Mouse (Mus musculus) heart, embryonic 12.5 days (tissue): Measurements from ENCODE around the gene Tgfbr3. TPM values are rescaled to one million over a fixed set of nuclear protein-coding genes. Genes with fewer than 3 reads are reported as not detected.
A peak's percentile ranks its signal among the peaks of the same experiment; 100 is the strongest.

Source experiments
- ATAC-seq: fragments of 200-750 bp; cut with Nextera tagmentation; 2 replicates; pipeline ENCODE4 v1.8.0; 2017; ENCODE audit warnings: moderate TSS enrichment, moderate library complexity; ENCODE audit not compliant: insufficient number of reproducible peaks, low FRiP score
- H3K27ac ChIP-seq: fragments of 300-500 bp; sonication (generic); 2 replicates; pipeline ENCODE4 v1.5.1; 2016; ENCODE audit warnings: mild to moderate bottlenecking, moderate library complexity; ENCODE audit not compliant: poor library complexity, severe bottlenecking
- H3K27me3 ChIP-seq: fragments of 300-500 bp; sonication (generic); replicated peaks from 2 replicates; pipeline ENCODE4 v1.6.1; 2016; ENCODE audit warnings: mild to moderate bottlenecking, moderate library complexity
- H3K36me3 ChIP-seq: fragments of 300-500 bp; sonication (generic); 2 replicates; pipeline ENCODE4 v1.6.1; 2016; ENCODE audit warnings: mild to moderate bottlenecking, moderate library complexity
- H3K4me1 ChIP-seq: fragments of 300-500 bp; sonication (generic); replicated peaks from 2 replicates; pipeline ENCODE4 v1.6.1; 2016; ENCODE audit warnings: mild to moderate bottlenecking
- H3K4me2 ChIP-seq: fragments of 300-500 bp; sonication (generic); 2 replicates; pipeline ENCODE4 v1.6.1; 2016; ENCODE audit warnings: mild to moderate bottlenecking, moderate library complexity
- H3K4me3 ChIP-seq: fragments of 300-500 bp; sonication (generic); 2 replicates; pipeline ENCODE4 v1.5.1; 2016; ENCODE audit warnings: mild to moderate bottlenecking
- H3K9ac ChIP-seq: fragments of 300-500 bp; sonication (generic); 2 replicates; pipeline ENCODE4 v1.6.1; 2016; ENCODE audit warnings: mild to moderate bottlenecking, moderate library complexity
- H3K9me3 ChIP-seq: fragments of 300-500 bp; sonication (generic); replicated peaks from 2 replicates; pipeline ENCODE4 v1.6.1; 2016; ENCODE audit warnings: mild to moderate bottlenecking, moderate library complexity
- WGBS: fragments of 180-500 bp; shearing (Covaris S2); methylation state at CpG from one replicate; pipeline ENCODE4 v1.1.7; 2016; 5-methylcytosine and 5-hydroxymethylcytosine counted together
- polyA plus RNA-seq: library from polyadenylated mRNA; unstranded; fragments of >200 nt; fragmentation: Nextera tagmentation; extraction: Ambion mirVana; gene quantifications from 2 replicates; pipeline ENCODE4 v1.2.1, GENCODE M21; 2016

Gene Tgfbr3
- polyA plus RNA-seq, 1 experiment from 2014 or later: 38.1 TPM

DNA sequence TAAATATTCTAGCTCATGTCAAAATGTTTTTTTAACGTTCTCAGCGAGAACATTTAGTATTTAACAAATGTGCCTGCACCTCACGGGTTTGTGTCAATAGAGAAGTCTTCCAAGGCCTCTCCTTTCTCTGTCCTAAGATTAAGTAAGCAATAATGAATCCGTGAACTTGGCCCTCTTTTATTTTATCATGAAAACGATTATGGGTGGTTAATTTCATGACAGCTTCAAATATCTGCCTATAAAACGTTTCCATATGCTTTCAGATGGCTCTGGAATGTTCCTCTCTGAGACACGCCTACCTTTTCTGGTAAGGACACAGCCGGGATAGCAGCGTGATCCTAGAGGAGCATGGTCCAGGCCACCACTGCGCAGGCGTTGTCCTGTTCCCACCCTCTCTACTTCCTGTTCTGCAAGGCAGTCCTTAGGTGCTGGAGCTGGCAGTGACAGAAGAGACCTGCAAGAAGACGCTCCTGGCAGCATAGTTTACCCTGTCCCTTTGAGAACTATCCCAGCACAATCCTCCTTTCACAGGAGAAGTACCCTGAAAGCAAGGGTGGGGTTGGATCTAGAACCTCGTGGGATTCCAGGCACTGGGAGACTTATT lies 214.3 kb downstream of the Tgfbr3 start:
- H3K4me1 ChIP-seq: peaks cover 24% of the 10 kb centered on the region
- peak overlapping the region; percentile 77 for H3K27ac ChIP-seq
- no peak overlapping the region for H3K9ac ChIP-seq
- no peak for ATAC-seq
- no peaks in the 10 kb centered on the region for H3K27me3 ChIP-seq
- H3K36me3 ChIP-seq: no peaks in the 10 kb centered on the region
- 64% methylated on average over 13 of the region's 13 CpGs for WGBS
- no peak overlapping the region for H3K4me3 ChIP-seq
- no peaks in the 10 kb centered on the region for H3K9me3 ChIP-seq
- H3K4me2 ChIP-seq: no peak overlapping the region

DNA sequence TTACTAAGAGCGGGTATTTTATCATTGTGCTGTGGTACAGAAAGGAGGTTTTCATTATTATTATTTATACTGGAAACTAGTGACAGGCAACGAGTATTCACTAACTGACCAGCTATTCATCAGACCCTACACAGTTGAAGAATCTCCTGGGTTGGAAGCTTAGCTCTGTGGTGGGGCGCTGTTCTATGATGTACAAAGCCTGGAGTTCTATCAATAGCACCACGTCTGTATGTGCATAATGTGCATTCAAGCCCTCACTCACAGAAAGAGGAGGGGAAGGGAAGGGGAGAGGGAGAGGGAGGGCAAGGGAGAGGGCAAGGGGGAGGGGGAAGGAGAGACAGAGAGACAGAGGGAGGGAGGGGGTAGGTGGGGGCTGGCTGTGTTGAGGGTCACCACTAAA lies 215.1 kb downstream of the Tgfbr3 start:
- H3K27ac ChIP-seq: no peak overlapping the region
- no peaks in the 10 kb centered on the region for H3K27me3 ChIP-seq
- H3K4me2 ChIP-seq: no peak overlapping the region
- H3K36me3 ChIP-seq: no peaks in the 10 kb centered on the region
- H3K4me3 ChIP-seq: no peak overlapping the region
- ATAC-seq: no peak
- no peaks in the 10 kb centered on the region for H3K9me3 ChIP-seq
- peaks cover 21% of the 10 kb centered on the region for H3K4me1 ChIP-seq
- no peak overlapping the region for H3K9ac ChIP-seq
- 58% methylated on average over 4 of the region's 4 CpGs for WGBS

DNA sequence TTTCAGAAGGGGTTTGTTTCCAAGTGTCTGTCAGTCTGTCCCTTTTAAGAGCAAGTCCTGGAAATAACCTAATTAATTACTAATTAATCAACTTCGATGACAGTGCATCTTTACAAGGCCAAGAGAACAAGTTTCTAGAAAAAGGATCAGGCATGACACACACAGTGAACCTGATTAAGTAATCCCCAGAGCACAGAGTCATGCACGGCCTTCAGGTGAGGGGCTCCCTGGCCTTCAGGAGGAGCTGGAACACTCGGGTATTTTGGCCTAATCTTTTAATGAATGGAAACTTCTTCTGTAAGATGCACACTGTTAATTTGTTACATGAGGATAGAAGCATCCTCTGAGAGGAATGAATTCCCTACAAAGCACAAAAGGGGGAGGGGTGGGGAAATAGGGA lies 215.9 kb downstream of the Tgfbr3 start:
- no peaks in the 10 kb centered on the region for H3K36me3 ChIP-seq
- no peak overlapping the region for H3K9ac ChIP-seq
- ATAC-seq: no peak
- WGBS: 53% methylated on average over 3 of the region's 3 CpGs
- H3K4me1 ChIP-seq: peaks cover 14% of the 10 kb centered on the region
- H3K4me3 ChIP-seq: no peak overlapping the region
- no peaks in the 10 kb centered on the region for H3K27me3 ChIP-seq
- no peak overlapping the region for H3K27ac ChIP-seq
- H3K9me3 ChIP-seq: no peaks in the 10 kb centered on the region
- no peak overlapping the region for H3K4me2 ChIP-seq

DNA sequence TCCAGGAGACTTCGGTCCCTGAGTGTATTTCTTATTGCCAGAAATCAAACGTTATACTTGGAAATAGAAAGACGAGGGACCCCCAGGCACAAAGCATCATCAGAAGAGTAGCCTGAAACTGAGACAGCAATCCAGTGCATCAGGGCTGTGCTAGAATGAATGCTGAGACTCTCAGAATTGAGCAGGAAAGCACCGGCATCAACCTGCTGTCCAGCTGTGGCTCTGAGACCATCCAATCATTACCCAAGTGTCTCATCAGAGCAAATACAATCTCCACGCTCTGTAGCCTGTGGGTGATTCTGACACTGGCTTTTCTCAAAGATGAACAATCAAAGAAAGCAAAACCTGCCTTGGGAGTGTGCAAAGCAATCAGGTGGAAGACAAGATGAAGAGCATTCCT lies 221.3 kb downstream of the Tgfbr3 start:
- Histone ChIP-seq H3K36me3 (no peaks in the 10 kb centered on the region), H3K9me3 (no peaks in the 10 kb centered on the region), H3K27me3 (no peaks in the 10 kb centered on the region), H3K27ac (no peak overlapping the region), H3K4me1 (peaks cover under 1% of the 10 kb centered on the region; the same call in 1 of the 2 replicates), H3K9ac (no peak overlapping the region), H3K4me2 (no peak overlapping the region), H3K4me3 (no peak overlapping the region)
- 78% methylated on average over 5 of the region's 5 CpGs for WGBS
- ATAC-seq: no peak

DNA sequence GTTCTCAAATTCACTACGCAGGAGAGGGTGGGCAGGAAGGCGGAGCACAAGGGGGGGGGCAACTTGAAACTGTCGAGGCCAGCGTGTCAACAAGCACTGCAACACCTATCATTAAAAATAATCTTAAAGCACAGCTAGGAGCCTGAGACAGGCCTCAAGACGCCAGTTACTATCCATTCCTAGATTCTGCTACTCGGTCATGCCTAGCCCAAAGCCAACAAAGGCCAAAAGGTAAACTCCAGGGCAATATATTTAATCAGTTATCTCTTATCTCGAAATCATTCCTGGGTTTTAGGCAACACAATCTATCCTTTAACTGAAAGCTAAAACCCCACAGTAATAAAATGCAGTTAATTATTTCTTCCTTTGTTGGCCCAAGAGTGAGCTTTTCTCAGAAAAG lies 221.9 kb downstream of the Tgfbr3 start:
- no peaks in the 10 kb centered on the region for H3K36me3 ChIP-seq
- peaks cover 5% of the 10 kb centered on the region; the same call in 1 of the 2 replicates for H3K4me1 ChIP-seq
- no peak overlapping the region for H3K9ac ChIP-seq
- H3K27ac ChIP-seq: no peak overlapping the region
- H3K4me2 ChIP-seq: no peak overlapping the region
- no peaks in the 10 kb centered on the region for H3K27me3 ChIP-seq
- WGBS: 69% methylated on average over 7 of the region's 7 CpGs
- ATAC-seq: no peak
- no peak overlapping the region for H3K4me3 ChIP-seq
- H3K9me3 ChIP-seq: no peaks in the 10 kb centered on the region

DNA sequence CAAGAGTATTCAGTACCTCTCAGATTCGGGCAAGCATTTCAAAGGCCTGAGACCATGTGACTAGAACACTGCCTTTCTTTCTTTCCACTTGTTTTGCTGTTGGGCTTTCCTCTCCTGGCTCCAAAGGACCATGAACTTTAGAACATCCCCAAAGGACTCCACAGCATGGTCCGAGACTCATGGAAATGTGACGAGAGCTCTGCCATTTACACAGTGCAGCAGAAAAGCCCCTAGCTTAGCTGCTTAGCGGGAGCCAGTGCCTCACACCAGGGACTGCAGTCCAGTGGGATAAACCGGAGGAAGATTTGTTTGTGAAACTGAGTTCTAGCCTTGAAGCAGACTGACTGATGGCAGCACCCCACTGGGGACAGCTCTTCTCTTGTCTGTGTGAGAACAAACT lies 224.5 kb downstream of the Tgfbr3 start:
- no peak overlapping the region for H3K27ac ChIP-seq
- H3K9me3 ChIP-seq: 0 out of 2 replicates have a peak, but pooled peaks cover 5% of the 10 kb centered on the region
- no peak for ATAC-seq
- no peak overlapping the region for H3K4me2 ChIP-seq
- no peaks in the 10 kb centered on the region for H3K27me3 ChIP-seq
- no peak overlapping the region for H3K4me3 ChIP-seq
- H3K4me1 ChIP-seq: peaks cover 14% of the 10 kb centered on the region
- H3K9ac ChIP-seq: no peak overlapping the region
- no peaks in the 10 kb centered on the region for H3K36me3 ChIP-seq
- WGBS: 77% methylated on average over 5 of the region's 5 CpGs

DNA sequence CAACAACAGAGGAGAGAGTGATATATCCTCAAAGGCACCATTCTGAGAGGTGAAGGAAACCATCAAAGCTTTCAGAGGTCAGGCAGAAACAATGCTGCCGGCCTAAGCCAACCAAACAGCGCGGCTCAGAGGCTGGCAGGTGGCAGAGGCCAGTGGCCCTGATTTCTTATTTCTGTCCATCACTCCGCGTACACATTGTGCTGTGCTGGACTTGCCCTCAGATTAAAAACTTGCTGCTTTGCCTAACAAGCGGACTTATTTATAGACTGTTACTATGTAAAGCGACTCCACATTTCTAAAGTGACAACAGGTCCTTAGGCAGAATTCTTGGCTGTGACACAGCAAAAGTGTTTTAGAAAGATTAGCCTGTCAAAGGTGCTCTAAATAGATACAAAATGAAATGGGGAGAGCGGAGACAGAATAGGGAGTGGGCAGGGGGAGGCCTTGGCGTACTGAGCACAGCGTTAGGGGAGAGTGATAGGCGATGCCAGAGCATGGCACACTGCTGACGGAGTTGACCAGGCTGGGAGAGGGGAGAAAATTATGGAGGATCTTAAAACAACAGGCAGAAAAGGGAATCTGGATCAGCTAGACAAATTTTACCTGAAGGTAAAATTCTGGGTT lies 227.1 kb downstream of the Tgfbr3 start:
- no peaks in the 10 kb centered on the region for H3K36me3 ChIP-seq
- 34% methylated on average over 12 of the region's 12 CpGs for WGBS
- H3K9ac ChIP-seq: no peak overlapping the region
- no peak overlapping the region for H3K4me3 ChIP-seq
- H3K4me2 ChIP-seq: no peak overlapping the region
- peak overlapping the region; percentile 92 for H3K27ac ChIP-seq
- ATAC-seq: peak; percentile 77
- H3K4me1 ChIP-seq: peaks cover 25% of the 10 kb centered on the region
- 0 out of 2 replicates have a peak, but pooled peaks cover 5% of the 10 kb centered on the region for H3K9me3 ChIP-seq
- no peaks in the 10 kb centered on the region for H3K27me3 ChIP-seq

DNA sequence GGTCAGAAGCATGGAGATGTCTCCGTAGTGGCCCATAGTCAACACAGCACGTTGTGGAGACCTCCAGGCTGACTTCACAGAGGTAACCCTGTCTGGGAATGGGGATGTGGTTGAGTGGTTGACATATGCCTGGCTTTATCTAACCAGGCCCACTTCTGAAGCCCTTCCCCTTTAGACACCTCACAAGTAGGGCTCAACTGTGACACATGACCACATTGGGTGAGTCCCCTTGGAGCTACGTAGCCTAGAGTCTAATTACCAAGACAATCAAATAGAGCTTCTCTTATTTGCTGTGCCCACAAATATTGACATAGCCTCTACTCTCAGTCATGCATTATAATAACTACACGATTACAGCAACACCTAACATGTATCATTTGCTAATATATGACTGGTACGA lies 229.9 kb downstream of the Tgfbr3 start:
- Histone ChIP-seq H3K4me3 (no peak overlapping the region), H3K36me3 (no peaks in the 10 kb centered on the region), H3K4me1 (peaks cover 42% of the 10 kb centered on the region), H3K4me2 (no peak overlapping the region), H3K9ac (no peak overlapping the region), H3K27me3 (no peaks in the 10 kb centered on the region), H3K9me3 (0 out of 2 replicates have a peak, but pooled peaks cover 5% of the 10 kb centered on the region), H3K27ac (no peak overlapping the region)
- 67% methylated on average over 5 of the region's 5 CpGs for WGBS
- no peak for ATAC-seq

DNA sequence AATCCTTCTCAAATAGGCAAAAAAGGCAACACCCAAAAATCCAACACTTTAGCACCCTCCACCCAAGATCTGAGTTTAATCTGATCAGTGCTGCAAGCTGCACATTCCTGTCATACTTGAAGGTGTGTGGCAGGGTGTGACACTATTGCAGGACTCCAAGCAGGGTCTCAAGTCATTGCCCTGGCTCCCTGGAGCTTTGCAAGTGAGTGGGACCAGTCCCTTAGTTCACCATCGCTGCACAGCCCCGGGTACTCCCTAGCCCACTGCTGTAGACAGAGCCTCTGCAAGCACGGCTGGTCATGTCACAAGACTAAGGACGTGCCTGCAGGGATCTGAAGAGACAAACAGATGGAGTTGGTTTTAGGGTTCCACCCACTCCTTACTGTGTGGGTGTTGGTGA lies 230.8 kb downstream of the Tgfbr3 start:
- H3K4me1 ChIP-seq: peaks cover 50% of the 10 kb centered on the region
- H3K4me3 ChIP-seq: no peak overlapping the region
- no peak overlapping the region for H3K9ac ChIP-seq
- 71% methylated on average over 4 of the region's 4 CpGs for WGBS
- no peaks in the 10 kb centered on the region for H3K36me3 ChIP-seq
- H3K27ac ChIP-seq: no peak overlapping the region
- ATAC-seq: no peak
- H3K27me3 ChIP-seq: no peaks in the 10 kb centered on the region
- no peak overlapping the region for H3K4me2 ChIP-seq
- H3K9me3 ChIP-seq: 0 out of 2 replicates have a peak, but pooled peaks cover 5% of the 10 kb centered on the region

Other genes with a start within 250 kb of the Tgfbr3 start
- gene Brdt, start 41.5 kb upstream of the Tgfbr3 start, polyA plus RNA-seq: 0.31 and 0.45 TPM in 2 replicates
- 0.44 and 0.88 TPM in 2 replicates for gene Ephx4, start 113.1 kb upstream of the Tgfbr3 start, polyA plus RNA-seq
- gene Lpcat2b, start 141.9 kb upstream of the Tgfbr3 start, polyA plus RNA-seq: not detected in 2 replicates
- 4.4 and 5.2 TPM in 2 replicates for gene Btbd8, start 148.4 kb upstream of the Tgfbr3 start, polyA plus RNA-seq
- 0.13 and 0.21 TPM in 2 replicates for gene Gm42669, start 218.0 kb upstream of the Tgfbr3 start, polyA plus RNA-seq
- 0.10 and 0.26 TPM in 2 replicates for gene 1700028K03Rik, start 245.1 kb upstream of the Tgfbr3 start, polyA plus RNA-seq